Mouse (Mus musculus) common myeloid progenitor, adult 5-6 weeks (primary cell): ENCODE data around the gene Itga11. TPM values are rescaled to one million over a fixed set of nuclear protein-coding genes. Genes with fewer than 3 reads are reported as not detected.

ENCODE experiments used
- ATAC-seq: replicated peaks from 2 replicates; pipeline ENCODE4 v1.8.0; 2016; ENCODE audit warnings: low read depth, mild to moderate bottlenecking, moderate TSS enrichment, inconsistent platforms; ENCODE audit not compliant: poor library complexity, severe bottlenecking
- total RNA-seq: library from RNA; stranded (forward); fragments of 200-1000, 187-1606 nt; gene quantifications from 2 replicates; pipeline ENCODE4 v1.2.3, GENCODE M21; 2017

Itga11 gene
- total RNA-seq, 1 experiment from 2014 or later = not detected

GRCm38 (mm10) chr9:62678550-62679155, 1.0 kb downstream of the Itga11 start:
- no peak for ATAC-seq

- ATAC-seq = no peak
These were observed 1.8 kb downstream of the Itga11 start for GRCm38 (mm10) chr9:62679398-62679797.

GRCm38 (mm10) chr9:62684311-62684710, 6.7 kb downstream of the Itga11 start:
- ATAC-seq = no peak

- ATAC-seq = no peak
These were observed 12.1 kb downstream of the Itga11 start for GRCm38 (mm10) chr9:62689748-62690147.

GRCm38 (mm10) chr9:62694054-62694453, 16.4 kb downstream of the Itga11 start:
- ATAC-seq = no peak

GRCm38 (mm10) chr9:62695210-62695609, 17.6 kb downstream of the Itga11 start:
- no peak for ATAC-seq

GRCm38 (mm10) chr9:62696799-62697198, 19.2 kb downstream of the Itga11 start:
- no peak for ATAC-seq

- no peak for ATAC-seq
These were observed 29.6 kb downstream of the Itga11 start for GRCm38 (mm10) chr9:62707267-62707666.

GRCm38 (mm10) chr9:62707870-62708269, 30.2 kb downstream of the Itga11 start:
- no peak for ATAC-seq

- no peak for ATAC-seq
These were observed 32.4 kb downstream of the Itga11 start for GRCm38 (mm10) chr9:62709983-62710382.

GRCm38 (mm10) chr9:62712374-62712773, 34.7 kb downstream of the Itga11 start:
- no peak for ATAC-seq

GRCm38 (mm10) chr9:62713040-62713439, 35.4 kb downstream of the Itga11 start:
- no peak for ATAC-seq

- no peak for ATAC-seq
These were observed 36.7 kb downstream of the Itga11 start for GRCm38 (mm10) chr9:62714336-62714735.

GRCm38 (mm10) chr9:62717982-62718381, 40.4 kb downstream of the Itga11 start:
- ATAC-seq = no peak

- ATAC-seq = no peak
These were observed 44.2 kb downstream of the Itga11 start for GRCm38 (mm10) chr9:62721791-62722190.

GRCm38 (mm10) chr9:62722716-62723115, 45.1 kb downstream of the Itga11 start:
- ATAC-seq = no peak

- ATAC-seq = no peak
These were observed 46.5 kb downstream of the Itga11 start for GRCm38 (mm10) chr9:62724175-62724574.

- no peak for ATAC-seq
These were observed 47.6 kb downstream of the Itga11 start for GRCm38 (mm10) chr9:62725247-62725646.

- ATAC-seq = 0 out of 2 replicates have a peak, but pooled peaks have one; percentile 22
These were observed 48.8 kb downstream of the Itga11 start for GRCm38 (mm10) chr9:62726472-62726871.

- 0 out of 2 replicates have a peak, but pooled peaks have one; percentile 45 for ATAC-seq
These were observed 67.1 kb downstream of the Itga11 start for GRCm38 (mm10) chr9:62744558-62745275.

GRCm38 (mm10) chr9:62746646-62747045, 69.0 kb downstream of the Itga11 start:
- ATAC-seq = no peak

- ATAC-seq = no peak
These were observed 72.0 kb downstream of the Itga11 start for GRCm38 (mm10) chr9:62749666-62750065.
